Mouse (Mus musculus) c-Kit-negative CD71-positive TER-119-positive erythroid progenitor cells, embryonic 14.5 days (primary cell): ENCODE measurements around the gene Cpeb3.
"Not testable (repeated sequence)": the region's sequence is repeated elsewhere in the genome, so short reads cannot be mapped to it uniquely, and the experiment has no call there.

Experiments used
- DNase-seq: peaks from one replicate; pipeline ENCODE4 v3.0.0-alpha.2; 2013; ENCODE audit warnings: low read depth, low spot score

Gene Cpeb3

DNA sequence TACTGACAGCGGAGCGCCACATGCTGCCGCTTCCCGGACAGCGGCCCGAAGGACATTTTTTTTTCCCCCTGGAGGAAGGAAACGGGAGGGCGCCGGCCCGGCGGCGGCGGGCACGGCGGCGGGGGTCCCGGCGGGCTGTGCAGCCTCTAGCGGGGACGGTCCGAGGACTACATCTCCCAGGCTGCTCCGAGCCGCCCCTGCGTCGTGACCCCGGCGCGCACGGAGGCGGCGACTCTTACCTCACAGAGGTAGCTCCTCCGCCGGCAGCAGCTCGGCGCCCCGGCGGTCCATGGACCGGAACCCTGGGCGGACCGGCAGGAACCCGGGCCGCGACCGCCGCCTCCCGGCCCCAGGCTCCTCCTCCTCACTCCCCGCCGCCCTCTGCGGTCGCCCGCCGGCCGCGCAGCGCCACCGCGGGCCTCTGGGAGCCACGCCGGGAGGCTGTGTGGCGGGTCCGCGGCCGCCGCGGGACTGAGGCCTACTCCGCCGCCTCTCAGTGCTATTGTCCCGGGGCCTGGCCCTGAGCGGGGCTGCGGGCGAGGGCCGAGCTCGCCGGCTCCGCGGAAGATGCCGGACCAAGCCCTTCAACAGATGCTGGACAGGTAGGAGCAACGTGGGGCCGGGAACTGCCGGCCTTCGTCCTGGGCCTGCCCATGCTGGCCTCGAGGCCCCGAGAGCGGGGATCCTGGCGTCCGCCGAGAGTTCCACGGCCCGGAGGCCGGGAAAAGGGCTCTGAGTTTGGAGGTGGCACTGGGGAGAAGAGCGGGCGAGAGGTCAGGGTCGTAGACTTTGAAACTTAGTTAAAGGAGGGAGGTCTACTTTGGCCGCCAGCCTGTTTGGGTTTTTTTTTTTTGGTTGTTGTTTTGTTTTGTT is 862 bp downstream of the Cpeb3 start, which contains the start of gene March5:
Gene March5, plus strand, starts transcription at position 241 of the 873 bp plus-strand sequence.
- peak; percentile 68 for DNase-seq

DNA sequence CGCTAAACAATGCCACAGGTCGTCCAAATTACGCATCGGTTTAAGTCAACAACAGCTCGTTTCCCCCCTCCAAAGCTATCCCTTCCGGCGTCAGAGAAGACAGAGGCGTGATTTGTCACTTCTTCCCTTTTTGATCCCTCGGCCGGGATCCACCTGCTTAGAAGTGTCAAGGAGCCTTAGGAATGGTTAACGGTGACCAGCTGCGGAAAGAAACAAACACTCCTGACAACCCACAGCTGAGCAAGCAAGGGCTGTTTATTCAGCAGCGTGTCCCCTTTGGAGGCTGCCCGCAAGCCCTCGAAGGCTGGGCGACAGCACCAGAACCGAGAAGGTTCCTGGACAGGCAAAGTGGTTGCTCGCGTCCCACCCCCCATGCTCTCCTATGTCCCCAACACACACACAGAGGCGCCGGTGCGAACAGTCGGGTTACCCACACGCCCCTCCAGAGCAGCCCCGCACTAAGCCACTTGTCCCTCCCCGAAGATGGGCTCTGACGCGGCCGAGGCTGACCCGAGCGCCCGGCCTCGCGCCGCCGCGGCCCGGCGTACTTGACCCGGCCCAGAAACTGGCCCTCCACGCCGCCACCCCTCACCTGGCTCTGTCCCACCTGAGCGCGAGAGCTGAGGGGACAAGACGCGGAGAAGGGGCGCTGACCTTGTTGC is 1.6 kb downstream of the Cpeb3 start:
- peak; percentile 53 for DNase-seq

DNA sequence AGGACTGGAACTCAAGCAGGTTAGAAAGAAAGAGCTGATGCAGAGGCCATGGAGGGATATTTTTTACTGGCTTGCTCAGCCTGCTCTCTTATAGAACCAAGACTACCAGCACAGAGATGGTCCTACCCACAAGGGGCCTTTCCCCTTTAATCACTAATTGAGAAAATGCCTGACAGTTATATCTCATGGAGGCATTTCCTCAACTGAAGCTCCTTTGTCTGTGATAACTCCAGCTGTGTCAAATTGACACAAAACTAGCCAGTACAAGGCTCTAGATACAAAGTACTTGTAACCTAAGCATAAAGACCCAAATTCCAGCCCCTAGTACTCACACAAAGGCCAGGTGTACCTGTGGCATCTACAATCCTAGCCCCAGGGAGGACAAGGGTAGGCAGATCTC is 3.2 kb downstream of the Cpeb3 start:
- DNase-seq = not testable (repeated sequence)

DNA sequence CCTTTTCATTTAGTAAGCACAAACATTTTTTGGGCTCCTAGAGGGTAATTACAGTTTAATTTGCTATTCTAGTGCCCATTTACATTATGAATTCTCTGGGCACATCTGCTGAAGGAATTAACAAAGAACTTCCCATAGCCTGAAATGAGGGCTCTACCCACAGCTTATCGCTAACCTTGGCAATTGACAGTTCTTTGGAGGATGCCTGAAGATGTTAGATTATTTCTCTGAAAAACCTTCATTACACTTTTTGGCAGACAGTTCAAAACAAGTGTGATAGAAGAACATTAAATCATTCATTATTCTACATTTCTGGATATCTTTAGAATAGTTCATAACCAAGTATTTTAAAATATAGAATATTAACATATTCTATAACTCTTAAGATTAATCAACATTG is 5.0 kb downstream of the Cpeb3 start:
- DNase-seq = no peak

DNA sequence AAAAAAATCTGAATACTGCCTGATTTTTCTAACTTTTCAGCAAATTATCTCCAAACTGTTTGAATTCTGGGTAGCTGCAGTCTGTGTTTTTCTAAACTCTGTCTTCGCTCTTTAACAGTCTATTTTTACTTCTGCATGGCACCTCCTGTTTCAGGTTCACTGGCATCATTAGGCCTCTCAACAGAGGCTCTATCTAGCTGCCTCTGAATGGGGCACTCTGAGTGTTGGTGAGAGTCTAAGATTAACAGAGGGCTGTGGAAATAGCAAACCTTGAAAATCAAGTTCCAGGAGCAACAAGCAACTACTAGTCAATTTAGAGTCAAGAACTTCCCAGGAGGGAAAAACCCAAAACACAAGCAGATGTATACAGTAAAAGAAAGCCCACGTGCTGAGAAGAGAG is 8.5 kb downstream of the Cpeb3 start:
- DNase-seq = no peak

DNA sequence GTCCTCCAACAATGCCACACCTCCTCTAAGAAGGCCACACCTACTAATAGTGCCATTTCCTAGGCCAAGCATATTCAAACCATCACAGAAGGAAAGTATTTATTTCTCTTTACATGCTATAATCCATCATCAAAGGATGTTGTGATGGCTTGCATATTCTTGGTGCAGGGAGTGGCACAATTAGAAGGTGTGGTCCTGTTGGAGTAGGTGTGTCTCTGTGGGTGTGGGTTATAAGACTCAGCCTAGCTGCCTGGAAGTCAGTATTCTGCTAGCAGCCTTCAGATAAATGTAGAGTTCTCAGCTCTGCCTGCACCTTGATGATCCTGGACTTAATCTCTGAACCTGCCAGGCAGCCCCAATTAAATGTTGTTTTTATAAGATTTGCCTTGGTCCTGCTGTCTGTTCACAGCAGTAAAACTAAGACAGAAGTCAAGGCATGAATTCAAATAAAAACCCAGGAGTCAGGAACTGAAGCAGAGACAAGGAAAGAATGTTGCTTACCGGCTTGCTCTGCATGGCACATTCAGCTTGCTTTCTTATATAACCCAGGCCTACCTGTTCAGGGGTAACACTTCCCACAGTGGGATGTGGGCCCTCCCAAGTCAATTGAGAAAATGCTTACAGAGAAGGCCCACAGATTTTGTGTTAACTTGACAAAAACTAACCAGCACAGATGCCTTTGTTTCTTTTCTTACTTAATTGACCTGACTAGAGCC is 10.1 kb downstream of the Cpeb3 start:
- no peak for DNase-seq

DNA sequence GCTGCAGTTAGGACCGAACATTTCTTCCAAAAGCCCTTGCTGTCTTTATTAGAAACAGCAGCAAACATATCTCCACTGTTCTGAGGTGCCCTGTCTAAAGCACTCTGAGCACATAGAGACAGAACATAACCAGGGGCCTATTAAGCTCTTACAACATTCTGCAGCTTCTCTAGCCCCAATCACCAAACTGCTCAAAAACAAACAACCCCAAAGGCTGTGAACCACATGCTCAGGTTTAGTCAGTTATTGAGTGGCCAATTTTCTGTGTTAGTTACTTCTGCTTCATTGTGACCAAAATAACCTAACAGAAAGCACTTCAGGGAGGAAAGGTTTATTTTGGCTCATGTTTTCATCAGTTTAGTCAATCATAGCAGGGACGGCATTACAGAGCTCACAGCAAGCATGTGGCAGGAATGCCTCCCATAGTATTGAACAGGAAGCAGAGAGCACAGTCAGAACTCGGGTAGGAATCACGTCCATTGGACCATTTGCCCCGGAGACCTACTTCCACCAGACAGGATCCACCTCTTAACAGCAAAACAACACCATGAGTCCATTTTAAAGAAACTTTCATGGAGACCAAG is 15.8 kb downstream of the Cpeb3 start:
- no peak for DNase-seq

DNA sequence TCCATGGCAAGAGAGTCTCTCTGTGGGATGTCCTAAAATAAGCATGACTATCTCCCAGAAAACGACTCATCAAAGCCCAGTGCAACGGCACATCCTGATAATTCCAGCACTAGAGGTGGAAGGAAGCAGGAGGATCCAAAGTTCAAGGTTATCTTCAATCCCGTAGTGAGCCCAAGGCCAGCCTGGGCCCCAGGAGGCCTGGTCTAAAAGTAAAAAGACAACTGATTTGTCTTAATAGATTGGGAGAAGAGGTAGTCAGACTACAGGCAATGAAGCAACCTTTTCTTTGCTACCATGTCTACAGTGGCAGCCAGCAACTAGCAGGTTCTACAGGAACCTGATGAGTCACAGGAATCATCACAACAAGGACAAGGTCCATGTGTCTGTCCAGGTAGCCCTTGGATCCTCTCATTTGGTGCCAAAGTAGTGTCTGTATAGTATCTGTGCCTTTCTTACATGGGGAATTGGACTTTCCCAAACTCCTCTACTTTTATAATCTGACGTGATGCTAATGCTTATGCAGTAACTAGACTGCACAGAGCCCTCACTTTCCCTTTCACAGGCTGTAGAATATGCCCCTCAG is 19.9 kb downstream of the Cpeb3 start:
- DNase-seq = no peak

DNA sequence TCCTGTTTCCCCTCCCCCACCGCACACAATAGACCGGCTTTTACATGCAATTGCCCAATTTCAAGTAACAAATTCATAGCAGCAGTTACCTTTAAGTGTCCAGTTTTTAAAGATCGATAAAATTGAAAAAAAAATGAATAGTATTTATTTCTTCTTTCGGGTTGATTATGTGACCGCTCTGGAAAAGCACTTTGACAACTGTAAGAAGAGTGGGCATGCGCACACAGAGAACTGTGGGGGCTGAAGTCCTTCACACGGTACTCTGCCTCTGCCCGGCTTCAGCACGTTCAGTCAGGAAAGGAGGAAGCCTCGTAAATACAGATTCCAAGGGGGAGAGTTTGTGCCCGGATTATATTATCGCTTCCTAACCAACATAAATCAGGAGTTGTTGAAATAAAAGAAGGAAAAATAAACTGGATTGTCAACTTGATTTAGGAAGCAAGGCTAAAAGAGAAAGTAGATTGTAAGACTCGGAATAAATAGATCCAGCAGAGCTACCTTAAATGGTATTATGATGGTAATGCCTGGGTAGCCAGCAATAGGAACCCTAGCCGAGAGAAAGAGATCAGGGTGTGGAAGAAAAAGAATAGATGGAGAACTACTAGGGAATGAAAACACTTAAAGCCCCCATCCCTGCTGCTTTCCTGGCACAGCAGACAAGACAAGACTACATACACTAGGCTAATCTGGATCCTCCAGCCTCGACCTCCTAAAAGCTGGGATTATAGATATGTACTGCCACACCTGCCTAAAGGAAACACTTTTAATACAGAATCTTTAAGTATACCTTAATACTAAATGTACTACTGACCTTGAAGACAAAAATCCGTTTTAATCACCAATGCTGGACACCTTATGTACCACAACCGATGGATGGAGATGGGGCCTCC is 30.3 kb downstream of the Cpeb3 start:
- DNase-seq = peak; percentile 66

DNA sequence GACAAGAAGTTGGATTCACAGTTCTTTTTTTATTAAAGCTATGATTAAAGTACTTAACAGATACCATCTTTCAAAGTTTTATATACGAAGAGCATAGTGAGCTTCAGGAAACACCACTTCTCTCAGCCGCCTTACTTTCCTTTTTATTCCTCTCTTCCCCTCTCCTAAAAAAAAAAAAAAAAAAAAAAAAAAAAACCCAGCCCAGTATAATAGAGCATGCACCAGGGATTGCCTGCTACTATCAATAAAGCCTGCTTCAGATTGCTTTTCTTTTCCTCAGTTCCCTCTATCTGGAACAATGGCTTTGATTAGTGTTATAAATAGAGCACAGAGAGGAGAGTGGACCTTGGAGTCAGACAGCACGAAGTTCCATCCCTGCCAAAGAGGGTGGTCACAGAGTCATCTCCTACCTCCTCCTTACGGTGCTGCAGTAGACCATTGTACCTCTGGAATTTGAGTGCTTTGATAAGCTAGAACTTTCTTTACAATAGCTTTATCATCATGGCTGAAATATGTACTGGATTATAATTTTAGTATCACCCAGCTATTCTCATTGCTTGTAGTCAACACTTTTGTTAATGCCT is 31.4 kb downstream of the Cpeb3 start:
- DNase-seq = no peak

DNA sequence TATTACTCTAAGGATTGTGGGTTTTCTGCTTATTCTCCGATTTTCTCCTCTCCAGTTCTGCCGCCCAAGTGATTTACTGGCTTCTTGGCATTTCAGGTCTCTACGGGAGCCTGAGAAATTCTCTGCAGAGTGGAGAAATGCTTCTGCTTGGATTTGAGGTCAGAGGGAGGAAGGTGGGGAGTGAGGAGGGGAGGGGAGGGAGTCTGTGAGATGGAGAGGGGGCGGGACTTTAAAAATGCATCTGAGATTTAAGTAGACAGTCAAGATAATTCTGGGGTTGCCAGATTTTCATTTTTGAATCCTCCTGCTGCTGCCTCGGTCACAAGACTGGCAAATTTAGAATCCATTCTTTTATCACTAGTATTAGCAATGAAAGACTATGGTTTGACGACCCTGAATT is 32.5 kb downstream of the Cpeb3 start:
- DNase-seq = no peak

DNA sequence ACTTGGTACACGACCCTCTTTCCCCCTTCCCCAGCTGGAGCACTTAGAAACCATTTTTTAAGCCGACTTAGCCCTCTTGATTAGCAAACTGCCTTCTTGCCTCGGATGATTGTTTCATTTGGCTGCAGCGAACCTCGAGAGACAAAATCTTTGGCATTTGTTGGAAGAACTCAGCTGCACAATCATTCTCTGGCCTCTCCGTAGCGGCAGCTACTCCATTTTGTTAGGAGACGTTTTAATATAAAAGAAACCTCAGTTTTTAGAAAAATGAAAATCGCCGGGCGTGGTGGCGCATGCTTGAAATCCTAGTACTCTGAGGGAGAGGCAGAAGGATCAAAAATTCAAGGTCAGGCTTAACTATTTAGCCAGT is 33.0 kb downstream of the Cpeb3 start:
- no peak for DNase-seq

DNA sequence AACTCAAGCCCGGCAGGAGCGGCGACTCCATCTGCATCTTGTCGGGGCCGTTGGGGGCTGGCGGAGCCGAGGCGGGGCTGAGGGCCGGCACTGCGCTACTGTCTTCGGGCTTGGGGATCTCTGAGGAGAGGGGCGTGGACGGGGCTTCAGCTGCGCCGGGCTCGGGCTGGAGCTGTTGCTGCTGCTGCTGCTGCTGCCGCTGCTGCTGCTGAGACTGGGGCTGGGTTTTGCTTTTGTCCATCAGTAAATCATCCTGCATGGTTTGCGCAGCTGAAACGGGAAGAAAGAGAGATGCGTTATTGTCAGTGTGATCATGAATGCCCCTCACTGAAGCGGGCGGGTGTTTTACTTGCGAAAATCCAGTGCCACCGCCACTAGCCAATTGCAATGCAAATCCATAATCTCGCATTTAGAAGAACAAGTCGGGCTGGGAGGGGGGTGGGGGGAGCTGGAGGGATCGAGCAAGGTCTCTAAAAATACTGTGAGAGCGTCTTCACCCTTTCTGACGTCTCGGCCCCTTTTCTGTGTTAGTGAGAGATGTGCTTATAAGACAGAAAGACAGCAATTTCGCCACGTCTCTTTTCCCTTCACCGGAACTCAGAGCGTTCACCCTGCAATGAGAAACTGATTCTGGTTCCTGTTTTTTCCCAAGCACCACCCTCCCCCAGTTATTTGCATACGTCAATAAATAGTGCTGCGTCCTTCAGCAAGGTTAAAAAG is 33.5 kb downstream of the Cpeb3 start:
- no peak for DNase-seq

DNA sequence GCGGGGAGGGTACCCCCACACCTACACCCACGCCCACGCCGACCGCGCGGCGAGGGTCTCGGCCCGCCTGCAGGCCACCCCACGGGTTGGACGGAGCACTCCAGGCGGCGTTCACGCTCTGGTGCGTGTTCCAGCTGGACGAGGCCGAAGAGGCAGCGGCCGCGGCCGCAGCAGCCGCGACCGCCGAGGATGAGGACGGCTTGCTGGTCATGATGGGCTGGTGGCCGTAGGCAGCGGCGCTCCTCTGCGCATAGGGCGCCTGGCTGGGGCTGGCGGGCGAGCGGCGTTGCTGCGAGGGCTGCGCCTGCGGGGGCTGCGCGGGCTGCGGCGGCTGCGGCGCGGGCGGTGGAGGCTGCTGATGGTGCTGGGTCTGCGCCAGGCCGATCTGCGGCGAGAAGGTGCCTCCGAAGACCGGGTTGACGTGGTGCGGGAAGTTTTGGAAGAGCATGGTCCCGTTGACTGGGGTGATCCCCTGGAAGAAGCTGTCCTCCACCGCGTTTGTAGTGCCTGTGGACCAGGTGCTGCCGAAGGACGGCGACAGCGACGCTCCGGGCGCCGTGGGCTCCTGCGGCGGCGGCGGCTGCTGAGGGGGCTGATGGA is 34.2 kb downstream of the Cpeb3 start:
- DNase-seq = no peak

DNA sequence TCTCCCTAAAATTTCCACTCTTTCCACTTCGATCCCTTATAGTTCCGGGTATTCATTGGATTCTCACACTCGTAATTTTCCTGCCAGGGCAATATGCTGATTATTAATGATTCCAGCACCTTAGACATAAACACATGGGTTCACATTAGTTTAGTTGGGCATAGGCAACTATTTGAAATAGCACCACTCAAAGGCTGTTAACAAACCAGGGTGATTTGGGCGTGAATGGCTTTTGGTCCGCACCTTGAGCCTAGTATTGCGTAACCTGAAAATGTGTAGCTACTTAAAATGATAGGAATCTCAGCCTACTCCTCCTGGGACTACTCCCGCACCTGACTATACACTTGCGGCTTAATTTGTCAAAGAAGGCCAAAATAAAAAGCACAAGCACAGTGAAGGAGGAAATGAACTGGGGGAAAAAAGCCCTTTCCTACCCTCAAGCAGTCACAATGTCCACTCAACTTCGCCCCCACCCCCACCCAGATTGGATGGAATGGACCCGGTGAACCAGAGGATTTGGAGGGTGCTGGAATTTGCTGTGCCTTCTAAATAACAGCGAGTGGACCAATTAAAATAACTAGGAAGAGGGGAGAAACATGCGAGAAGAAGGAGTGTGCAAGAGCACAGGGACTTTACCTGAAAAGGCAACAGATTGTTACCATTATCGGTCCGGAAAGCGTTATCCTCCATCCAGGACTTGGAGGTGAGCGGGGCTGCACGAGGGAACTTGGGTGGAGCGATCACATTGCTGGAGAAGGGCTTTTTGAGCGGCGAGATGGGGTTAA is 34.9 kb downstream of the Cpeb3 start:
- no peak for DNase-seq

DNA sequence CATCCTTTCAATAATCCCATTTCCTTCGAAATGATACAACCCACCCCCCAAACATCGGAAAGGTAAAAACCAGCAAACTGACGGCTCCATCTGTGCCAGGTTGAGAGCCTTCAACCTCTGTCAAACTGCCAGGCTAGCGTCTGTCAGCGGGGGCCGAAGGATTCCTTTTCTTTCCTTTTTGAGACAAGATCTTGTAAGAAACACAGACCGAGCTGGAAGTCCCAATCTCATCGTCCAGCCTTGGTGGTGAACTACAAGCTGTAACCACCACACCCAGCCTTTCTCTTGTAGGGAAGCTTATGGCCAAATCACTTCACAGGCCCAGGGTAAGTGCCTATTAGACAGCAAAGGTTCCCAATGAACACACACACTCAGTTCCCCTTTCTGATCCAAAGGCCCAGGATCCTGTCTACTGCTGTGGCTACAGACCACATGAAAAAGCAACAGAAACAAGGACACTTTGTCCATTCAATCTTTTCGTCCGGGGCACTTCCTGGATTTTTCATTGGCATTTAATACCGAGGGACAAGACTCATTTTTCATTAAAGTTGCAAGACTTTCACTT is 35.8 kb downstream of the Cpeb3 start:
- DNase-seq = no peak

DNA sequence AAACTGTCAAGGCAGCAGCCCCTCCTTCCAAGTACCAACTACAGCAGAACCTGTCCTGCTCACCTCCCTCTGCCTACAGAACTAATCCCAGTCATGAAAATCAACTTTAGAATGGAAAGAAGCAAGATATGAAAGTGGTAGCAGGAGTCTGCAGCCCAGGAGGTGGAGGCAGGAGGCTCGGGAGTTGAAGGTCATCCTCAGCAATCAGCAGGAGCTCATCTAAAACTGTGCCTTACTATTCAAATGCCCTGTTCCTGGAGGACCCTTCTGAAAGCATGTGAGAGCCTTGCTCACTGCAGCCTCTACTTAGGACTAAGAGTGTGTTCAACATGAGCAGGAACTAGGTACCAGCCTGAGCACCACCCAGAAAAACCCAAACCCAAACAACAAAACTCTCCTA is 36.3 kb downstream of the Cpeb3 start:
- no peak for DNase-seq

DNA sequence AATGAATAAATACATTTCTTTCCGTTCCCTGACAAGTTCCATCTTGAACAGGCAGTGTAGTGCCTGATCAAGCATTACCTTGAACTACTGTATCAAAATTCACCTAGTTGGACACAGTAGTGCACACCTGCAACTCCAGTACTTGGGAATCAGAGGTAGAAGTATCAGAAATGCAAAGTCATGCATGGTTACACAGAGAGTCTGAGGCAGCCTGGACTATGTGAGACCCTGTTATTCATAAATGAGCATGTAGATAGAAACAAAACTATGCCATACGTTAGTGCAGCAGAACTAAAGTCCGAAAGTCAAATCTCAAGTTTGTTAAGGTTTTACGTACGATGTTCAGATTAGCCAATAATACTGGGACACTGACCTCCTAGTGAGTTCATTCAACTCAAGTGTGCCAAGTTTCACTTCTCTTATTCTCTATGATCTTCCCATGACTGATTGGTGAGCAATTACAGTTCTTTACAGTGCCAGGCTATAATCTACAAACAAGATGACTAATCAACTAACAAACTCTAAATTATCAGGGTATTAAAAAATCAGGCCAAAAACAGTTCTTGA is 51.5 kb downstream of the Cpeb3 start:
- no peak for DNase-seq
